Mouse (Mus musculus): Measurements from ENCODE around the gene Cldn2. TPM values are rescaled to one million over a fixed set of nuclear protein-coding genes. Genes with fewer than 3 reads are reported as not detected.

Gene Cldn2
- total and polyA plus RNA-seq, 3 experiments = not detected

DNA sequence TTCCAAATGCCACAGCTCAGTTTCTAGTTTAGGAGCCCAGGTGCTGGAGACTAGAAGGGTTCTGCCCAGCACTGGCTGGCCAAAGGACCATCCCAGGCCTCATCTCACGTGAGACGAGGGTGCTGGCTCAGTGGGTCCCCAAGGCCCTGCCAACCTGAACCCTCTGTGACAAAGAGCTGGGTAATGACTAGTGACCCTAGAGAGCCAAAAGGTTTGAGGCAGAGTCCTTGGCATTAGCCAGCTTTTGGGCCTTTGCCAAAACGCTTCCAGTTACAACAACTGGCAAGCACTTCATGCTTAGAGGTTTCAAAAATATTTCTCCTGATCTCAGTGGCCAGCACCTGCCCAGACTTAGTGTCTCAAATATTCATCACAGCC, 17.6 kb upstream of the Cldn2 start:
- Histone ChIP-seq H3K9me3 (replicated peaks; ENCODE audit: insufficient read depth, low read length) (no peaks in the 10 kb centered on the region), H3K27me3 (ENCODE audit: control insufficient read depth in 1 of 2, insufficient read depth in 2 of 2, low read length in 2 of 2) (no peaks in the 10 kb centered on the region), H3K4me3 (ENCODE audit: control insufficient read depth in 1 of 2, insufficient read depth in 1 of 2, low read depth in 2 of 2, low read length in 2 of 2) (no peak overlapping the region), H3K9ac (ENCODE audit: control insufficient read depth, low read depth, low read length, poor library complexity, severe bottlenecking) (no peak overlapping the region), H3K36me3 (ENCODE audit: control insufficient read depth in 1 of 2, insufficient read depth in 2 of 2, low read length in 2 of 2) (peaks cover 0 to 24% of the 10 kb centered on the region in 2 experiments; a peak in 2 of 4 replicates), H3K4me1 (ENCODE audit: control insufficient read depth in 1 of 2, insufficient read depth in 2 of 2, low read length in 2 of 2) (peaks cover 10 to 37% of the 10 kb centered on the region in 2 experiments), H3K79me2 (ENCODE audit: control insufficient read depth, insufficient read depth, low read length, poor library complexity) (no peaks in the 10 kb centered on the region), H3K27ac (ENCODE audit: control insufficient read depth, low read depth, low read length) (no peak overlapping the region)
- DNase-seq (ENCODE audit: low read depth, low spot score) = no peak
- TF ChIP-seq MEF2A (IDR thresholded peaks at IDR 0.05; ENCODE audit: extremely low read depth, insufficient replicate concordance, low read depth, low read length, poor library complexity, severe bottlenecking) = no peak

DNA sequence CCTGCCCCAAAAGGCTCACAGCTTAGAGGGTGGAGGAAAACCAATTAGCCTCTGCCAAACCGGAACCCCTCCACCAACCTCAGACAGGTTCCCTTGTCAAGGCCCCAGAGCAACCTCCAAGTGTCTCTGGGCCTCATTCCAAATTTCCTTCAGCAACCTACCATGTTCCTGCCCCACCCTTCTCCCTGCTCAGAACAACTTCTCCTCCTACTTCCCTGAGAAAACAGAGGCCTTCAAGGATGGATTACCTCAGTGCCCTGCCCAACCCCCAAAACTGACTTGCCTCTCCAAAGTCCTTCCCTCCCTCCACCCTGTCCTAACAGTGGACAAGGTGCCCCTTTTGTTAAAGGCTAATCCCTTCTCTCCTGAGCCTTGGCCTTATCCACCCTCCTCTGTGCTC, 14.9 kb upstream of the Cldn2 start:
- Histone ChIP-seq H3K9ac (ENCODE audit: control insufficient read depth, low read depth, low read length, poor library complexity, severe bottlenecking) (no peak overlapping the region), H3K4me1 (ENCODE audit: control insufficient read depth in 1 of 2, insufficient read depth in 2 of 2, low read length in 2 of 2) (peaks cover 15 to 39% of the 10 kb centered on the region in 2 experiments), H3K36me3 (ENCODE audit: control insufficient read depth in 1 of 2, insufficient read depth in 2 of 2, low read length in 2 of 2) (peaks cover 0 to 32% of the 10 kb centered on the region in 2 experiments; a peak in 2 of 4 replicates), H3K4me3 (ENCODE audit: control insufficient read depth in 1 of 2, insufficient read depth in 1 of 2, low read depth in 2 of 2, low read length in 2 of 2) (no peak overlapping the region), H3K79me2 (ENCODE audit: control insufficient read depth, insufficient read depth, low read length, poor library complexity) (no peaks in the 10 kb centered on the region), H3K27me3 (ENCODE audit: control insufficient read depth in 1 of 2, insufficient read depth in 2 of 2, low read length in 2 of 2) (no peaks in the 10 kb centered on the region), H3K9me3 (replicated peaks; ENCODE audit: insufficient read depth, low read length) (no peaks in the 10 kb centered on the region), H3K27ac (ENCODE audit: control insufficient read depth, low read depth, low read length) (no peak overlapping the region)
- DNase-seq (ENCODE audit: low read depth, low spot score) = peak; percentile 67
- TF ChIP-seq NRF1 (IDR thresholded peaks at IDR 0.05; ENCODE audit: insufficient read depth, low read depth, low read length, poor library complexity, severe bottlenecking) (no peak), EP300 (IDR thresholded peaks at IDR 0.05; ENCODE audit: low read depth in 1 of 2, low read length in 2 of 2) (0 out of 4 replicates have a peak, but pooled peaks of 1 of the 2 experiments have one; percentile 16), MAFK (IDR thresholded peaks at IDR 0.05; ENCODE audit: borderline replicate concordance, low read depth, low read length) (no peak)

DNA sequence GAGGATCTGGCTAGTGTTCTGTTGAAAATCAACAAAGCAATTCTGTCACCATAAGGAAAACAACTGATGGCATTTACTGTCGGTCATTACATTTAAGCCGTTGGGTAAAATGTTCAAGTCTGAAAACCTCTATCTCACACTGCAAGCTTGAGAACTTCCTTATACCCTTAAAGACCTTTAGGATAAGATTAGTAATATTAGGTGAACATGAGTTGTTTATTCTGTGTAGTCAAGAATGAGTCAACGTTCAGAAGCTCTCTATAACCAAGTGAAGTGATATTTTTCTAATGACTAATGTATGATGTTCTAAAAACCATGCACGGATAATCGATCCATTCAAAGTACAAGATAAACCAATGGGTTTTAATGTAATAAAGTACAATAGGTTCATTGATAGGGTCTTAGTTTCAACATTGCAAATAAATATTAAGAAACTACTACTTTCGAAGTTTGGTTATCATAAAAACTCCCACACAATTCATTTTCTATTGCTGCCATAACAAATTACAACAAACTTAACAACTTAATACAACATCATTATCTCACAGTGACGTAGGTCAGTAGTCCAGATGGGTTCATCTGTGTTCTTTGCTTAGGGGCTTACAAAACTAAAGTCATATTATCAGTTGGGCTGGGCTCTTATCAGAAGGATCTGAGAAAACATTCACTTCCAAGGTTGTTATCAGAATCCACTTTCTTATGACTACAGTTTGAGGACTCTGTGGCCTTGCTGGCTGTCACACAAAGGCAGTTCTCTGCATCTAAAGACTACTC, 6.4 kb upstream of the Cldn2 start:
- Histone ChIP-seq H3K4me3 (ENCODE audit: control insufficient read depth in 1 of 2, insufficient read depth in 1 of 2, low read depth in 2 of 2, low read length in 2 of 2) (peak overlapping the region; percentile 26 to 30; a peak in 3 of 4 replicates), H3K9ac (ENCODE audit: control insufficient read depth, low read depth, low read length, poor library complexity, severe bottlenecking) (peak overlapping the region; percentile 40), H3K27me3 (ENCODE audit: control insufficient read depth in 1 of 2, insufficient read depth in 2 of 2, low read length in 2 of 2) (no peaks in the 10 kb centered on the region), H3K4me1 (ENCODE audit: control insufficient read depth in 1 of 2, insufficient read depth in 2 of 2, low read length in 2 of 2) (peaks cover 13 to 37% of the 10 kb centered on the region in 2 experiments), H3K79me2 (ENCODE audit: control insufficient read depth, insufficient read depth, low read length, poor library complexity) (no peaks in the 10 kb centered on the region), H3K9me3 (replicated peaks; ENCODE audit: insufficient read depth, low read length) (no peaks in the 10 kb centered on the region), H3K36me3 (ENCODE audit: control insufficient read depth in 1 of 2, insufficient read depth in 2 of 2, low read length in 2 of 2) (peaks cover 0 to 32% of the 10 kb centered on the region in 2 experiments; a peak in 2 of 4 replicates), H3K27ac (ENCODE audit: control insufficient read depth, low read depth, low read length) (peak overlapping the region; percentile 84)
- TF ChIP-seq GATA1 (IDR thresholded peaks at IDR 0.05; ENCODE audit: low read depth, low read length) (peak; percentile 76), MAZ (IDR thresholded peaks at IDR 0.05; ENCODE audit: low read depth, low read length) (no peak), TAL1 (IDR thresholded peaks at IDR 0.05; ENCODE audit: low read length) (peak; percentile 59), TCF12 (IDR thresholded peaks at IDR 0.05; ENCODE audit: low read depth, low read length) (peak; percentile 56), ETS1 (IDR thresholded peaks at IDR 0.05; ENCODE audit: low read depth, low read length) (peak; percentile 36; the same call in 1 of the 2 replicates), EP300 (IDR thresholded peaks at IDR 0.05; ENCODE audit: low read depth in 1 of 2, low read length in 2 of 2) (peak; percentile 73 to 84), MEF2A (IDR thresholded peaks at IDR 0.05; ENCODE audit: extremely low read depth, insufficient replicate concordance, low read depth, low read length, poor library complexity, severe bottlenecking) (no peak)
- DNase-seq (ENCODE audit: low read depth, low spot score) = peak; percentile 72
